ENCODE assay signal across 22 mouse cellular contexts in the genomic region with DNA sequence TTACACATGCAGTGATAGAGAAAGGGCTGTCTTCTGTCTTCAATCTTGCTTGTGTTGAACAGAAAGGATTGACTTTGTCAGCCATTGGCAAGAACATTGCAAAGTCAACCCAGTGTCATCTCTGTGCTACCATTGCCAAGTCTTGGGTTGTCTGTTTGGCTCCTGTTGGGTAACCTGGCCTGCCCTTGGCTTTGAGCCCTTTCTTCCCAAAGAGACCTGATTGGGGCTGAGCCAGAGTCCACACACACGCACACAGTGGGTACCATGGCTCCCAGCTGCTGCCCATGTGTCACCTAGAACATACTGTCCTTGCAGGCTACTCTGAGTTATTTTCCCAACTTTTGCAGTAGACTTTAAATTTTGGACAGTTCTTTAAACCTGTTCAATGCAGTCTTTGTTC. TPM values are rescaled to one million over a fixed set of nuclear protein-coding genes. Genes with fewer than 3 reads are reported as not detected.
DNase-seq lines count a peak whose midpoint lies in the region; ATAC-seq and TF ChIP-seq lines count a peak whose summit lies in the region.
"Had no signal": no experiment of that assay in that cellular context is flagged by ENCODE, and none has a peak within 500 bp of the region (broad histone marks: within the 10 kb centered on the region; RNA-seq: fewer than 3 reads in every experiment).

No protein-coding gene starts in this region.

- TF ChIP-seq POLR2A in cerebellum, adult 2 months (IDR thresholded peaks at IDR 0.05; ENCODE audit: borderline replicate concordance, insufficient read depth, low read length) = no peak

- whole genome bisulfite sequencing in cerebellum, adult 2 months = 19% methylated on average over 1 of the region's 1 CpGs
- 90% methylated on average over 1 of the region's 1 CpGs for WGBS in heart, embryonic 11.5 days (ENCODE audit: insufficient replicate concordance)

- H3K27me3 ChIP-seq in cerebellum, adult 2 months (ENCODE audit: control insufficient read depth, insufficient read depth, low read length) = no peaks in the 10 kb centered on the region
- H3K27me3 ChIP-seq in heart, embryonic 11.5 days (ENCODE audit: control insufficient read depth, insufficient read depth, low read length) = no peaks in the 10 kb centered on the region
- H3K27me3 ChIP-seq: forebrain, embryonic 12.5 days; megakaryocyte, embryonic 14.5 days; midbrain, embryonic 15.5 days had no signal

- H3K36me3 ChIP-seq in heart, embryonic 11.5 days (ENCODE audit: control insufficient read depth, insufficient read depth, low read length) = no peaks in the 10 kb centered on the region
- H3K36me3 ChIP-seq: forebrain, embryonic 12.5 days; hindbrain, embryonic 10.5 days; midbrain, embryonic 15.5 days had no signal

- ATAC-seq in heart, embryonic 11.5 days (replicated peaks; ENCODE audit: insufficient number of reproducible peaks, low FRiP score, low TSS enrichment) = no peak
- ATAC-seq: midbrain, embryonic 15.5 days had no signal

- no peak overlapping the region for H3K9ac ChIP-seq in heart, embryonic 11.5 days (ENCODE audit: low read depth, low read length)
- H3K9ac ChIP-seq: forebrain, embryonic 12.5 days; midbrain, embryonic 15.5 days had no signal

- H3K4me3 ChIP-seq in cerebellum, adult 2 months (replicated peaks; ENCODE audit: insufficient read depth, low read depth, low read length) = no peak overlapping the region
- no peak overlapping the region for H3K4me3 ChIP-seq in heart, embryonic 11.5 days (ENCODE audit: low read depth, low read length)
- H3K4me3 ChIP-seq: forebrain, embryonic 12.5 days; heart, adult 2 months; hindbrain, embryonic 10.5 days; megakaryocyte, embryonic 14.5 days; midbrain, embryonic 15.5 days; myocyte had no signal

- H3K9me3 ChIP-seq in heart, embryonic 11.5 days (replicated peaks; ENCODE audit: control insufficient read depth, low read length) = no peaks in the 10 kb centered on the region
- H3K9me3 ChIP-seq: forebrain, embryonic 12.5 days; hindbrain, embryonic 10.5 days; midbrain, embryonic 15.5 days had no signal

- no peak for TF ChIP-seq CTCF in cerebellum, adult 2 months (IDR thresholded peaks at IDR 0.05; ENCODE audit: borderline replicate concordance, insufficient read depth, low read depth, low read length)

- no peaks in the 10 kb centered on the region for H3K4me1 ChIP-seq in cerebellum, adult 2 months (ENCODE audit: control insufficient read depth, insufficient read depth, low read length)
- no peaks in the 10 kb centered on the region for H3K4me1 ChIP-seq in heart, embryonic 11.5 days (ENCODE audit: control insufficient read depth, insufficient read depth, low read length)
- H3K4me1 ChIP-seq: forebrain, embryonic 12.5 days; hindbrain, embryonic 10.5 days; megakaryocyte, embryonic 14.5 days; midbrain, embryonic 15.5 days had no signal

- H3K4me2 ChIP-seq in heart, embryonic 11.5 days = no peak overlapping the region
- H3K4me2 ChIP-seq: forebrain, embryonic 12.5 days; midbrain, embryonic 15.5 days had no signal

- no peak overlapping the region for H3K27ac ChIP-seq in cerebellum, adult 2 months (ENCODE audit: insufficient read depth, low read length)
- no peak overlapping the region for H3K27ac ChIP-seq in heart, embryonic 11.5 days (ENCODE audit: low read depth, low read length)
- H3K27ac ChIP-seq: forebrain, embryonic 12.5 days; heart, adult 2 months; hindbrain, embryonic 10.5 days; midbrain, embryonic 15.5 days had no signal

- intact Hi-C loops in left cerebral cortex, postnatal 4 days (cut with DNase I) = no loop called here
- intact Hi-C loops in heart, postnatal 36 days (cut with DNase I) = no loop called here

- peak; percentile 13 to 35 for DNase-seq in cerebellum, adult 2 months
- DNase-seq in cerebellum, adult 8-10 months = no peak
- peak; percentile 89 for DNase-seq in heart, adult 11 months
- DNase-seq in left cerebral cortex, postnatal 4 days = peak; percentile 4
- DNase-seq in left cerebral cortex, adult 8-10 months (ENCODE audit: low spot score in 2 of 2) = no peak
- DNase-seq in heart, postnatal 36 days = peak; percentile 2 to 3
- DNase-seq in ovary, postnatal 14 days (ENCODE audit: low spot score) = no peak
- DNase-seq: B cell, adult 2 months; kidney, adult 11 months; liver; lung, adult 18-20 months; lung, postnatal 14 days; spleen, adult 18-20 months; thymus, postnatal 36 days had no signal

RNA-seq across cellular contexts. Expression of a gene that starts 51.0 kb away (rescaled TPM):
- 3.4 and 4.0 TPM in 2 replicates for polyA plus RNA-seq in cerebellum, adult 2 months (2012; rRNA removed)
- 0.48 and 0.50 TPM in 2 replicates for polyA plus RNA-seq in heart, embryonic 11.5 days (2014; fragmentation: Nextera tagmentation; extraction: Ambion mirVana)
- 10 to 100 TPM; 51.0 to 55.1 TPM for total RNA-seq in left cerebral cortex, postnatal 4 days (2021)
- total RNA-seq in left cerebral cortex, adult 8-10 months (2022) = 10 to 100 TPM; 34.0 to 44.6 (median 39.6) TPM
- total RNA-seq in heart, postnatal 36 days (2021) = under 1 TPM in 1 of 2 experiments, not detected in 1; 0.11 TPM
- total RNA-seq: common myeloid progenitor, adult 5-6 weeks; heart, adult 2 months had no signal
- polyA plus RNA-seq: heart, adult 2 months had no signal

Comparison
In these comparisons a context has a peak if more than half of its experiments do, and no peak if none do; other contexts are left out.
1. DNase-seq: peak in cerebellum, adult 2 months (2 of 2), heart, adult 11 months (single experiment), left cerebral cortex, postnatal 4 days (single experiment) and heart, postnatal 36 days (2 of 2); none in cerebellum, adult 8-10 months (single experiment), left cerebral cortex, adult 8-10 months (0 of 2) and ovary, postnatal 14 days (single experiment).
2. RNA of a gene that starts 51.0 kb away (total RNA-seq): 51.0 to 55.1 TPM in left cerebral cortex, postnatal 4 days and 34.0 to 44.6 TPM in left cerebral cortex, adult 8-10 months; 0.11 TPM in heart, postnatal 36 days; every median in the first group is over 10 times any median in the second.